Mouse (Mus musculus): ENCODE measurements at regions not wholly inside any gene's neighbourhood (a gene's known extent, or its start where the extent isn't known, plus 50 kb on each side); places are given as distances from the start of the nearest gene placed in this dataset.
A peak's percentile ranks its signal among the peaks of the same experiment; 100 is the strongest.

DNA sequence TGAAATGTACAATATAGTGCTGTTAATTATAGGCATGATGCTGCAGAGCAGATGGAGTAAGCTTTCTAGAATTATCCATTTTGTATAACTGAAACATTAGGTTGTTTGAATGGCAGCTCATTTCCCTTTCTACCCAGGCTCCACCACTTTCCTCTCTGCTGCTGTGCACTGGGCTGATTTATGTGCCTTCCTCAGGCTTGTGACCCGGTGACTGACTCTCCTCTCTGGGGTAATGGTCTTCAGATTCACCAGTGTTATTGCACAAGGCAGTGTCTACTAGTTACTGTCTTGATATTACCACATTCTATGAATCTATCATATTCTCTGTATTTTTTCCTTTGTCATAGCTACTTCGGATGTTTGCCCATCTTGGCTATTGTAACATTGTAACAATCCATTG, 109.4 kb upstream of the Tpk1 start:
- no peak for DNase-seq

DNA sequence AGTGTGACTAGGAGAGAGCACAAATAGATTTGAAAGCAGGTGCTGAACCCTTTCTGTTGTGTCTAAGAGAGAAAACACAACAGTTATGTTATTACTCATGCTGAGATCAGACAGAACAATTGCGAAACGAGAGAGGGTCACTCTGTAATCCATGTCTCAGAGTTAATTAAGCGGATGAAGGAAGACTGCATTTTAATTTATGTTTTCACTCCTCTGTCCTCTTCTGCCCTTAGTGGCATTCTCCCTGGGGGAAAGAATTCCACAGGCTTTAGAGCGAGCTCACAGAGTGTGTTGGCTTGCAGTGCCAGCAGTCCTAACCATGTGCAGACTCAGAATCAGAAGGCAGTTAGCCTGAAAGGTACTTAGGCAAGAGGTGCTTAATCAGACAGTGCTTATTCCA, 108.4 kb upstream of the Tpk1 start:
- DNase-seq: no peak

DNA sequence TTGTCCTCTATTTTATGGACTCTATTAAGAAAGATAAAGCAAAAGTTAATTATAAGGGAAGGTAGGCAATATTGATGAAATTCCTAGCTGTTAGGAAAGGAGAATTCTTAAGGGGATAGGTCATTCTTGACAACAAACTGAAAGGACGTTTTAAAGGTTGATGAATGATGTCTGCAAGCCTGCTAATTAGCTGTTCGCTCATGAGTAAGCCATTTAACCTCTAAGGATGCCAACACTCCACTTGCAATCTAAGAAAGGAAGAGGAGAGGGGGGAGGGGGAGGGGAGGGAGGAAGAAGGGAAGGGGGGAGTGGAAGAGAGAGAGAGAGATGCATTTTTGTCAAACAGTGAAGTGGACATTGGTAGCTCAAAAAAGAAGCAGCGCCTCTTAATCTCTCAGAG, 107.5 kb upstream of the Tpk1 start:
- no peak for DNase-seq

DNA sequence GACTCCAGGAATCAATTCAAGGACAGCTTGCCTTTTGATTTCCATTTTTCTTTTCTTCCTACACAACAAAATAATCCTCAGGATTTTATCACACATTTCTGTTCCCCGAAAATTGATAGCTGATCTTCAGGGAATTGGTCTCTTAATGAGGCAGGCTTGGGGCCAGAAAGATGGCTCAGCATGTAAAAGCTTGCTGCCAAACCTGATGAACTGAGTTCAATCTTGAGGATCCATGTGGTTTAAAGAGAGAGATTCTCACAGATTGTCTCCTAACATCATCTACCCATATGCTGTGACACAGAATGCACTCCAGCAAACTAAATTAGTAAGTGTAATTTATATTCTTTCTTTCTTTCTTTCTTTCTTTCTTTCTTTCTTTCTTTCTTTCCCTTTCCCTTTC, 99.9 kb upstream of the Tpk1 start:
- DNase-seq: peak; percentile 6
